Mouse (Mus musculus): ENCODE measurements at regions not wholly inside any gene's neighbourhood (a gene's known extent, or its start where the extent isn't known, plus 50 kb on each side); places are given as distances from the start of the nearest gene placed in this dataset.
"Not testable (repeated sequence)": the region's sequence is repeated elsewhere in the genome, so short reads cannot be mapped to it uniquely, and the experiment has no call there.

DNA sequence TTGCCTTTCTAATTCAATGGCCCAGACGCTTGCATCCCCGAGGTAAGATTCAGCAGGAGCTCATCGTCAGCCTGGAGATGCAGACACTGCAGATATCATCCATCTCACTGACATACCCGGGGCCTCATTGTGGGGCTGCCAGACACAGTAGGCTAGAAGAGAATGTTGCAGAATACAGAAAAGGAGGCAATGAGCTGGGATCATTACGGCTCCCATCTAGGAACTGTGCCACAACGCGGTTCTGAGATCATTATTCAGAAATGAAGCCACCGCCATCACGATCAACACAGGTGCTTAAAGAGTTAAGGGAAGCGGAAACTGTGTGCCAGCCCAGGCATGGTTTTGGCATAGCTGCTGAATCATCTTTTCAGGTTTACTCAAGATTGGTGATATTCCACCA is 158.1 kb upstream of the Gm11146 start:
- no peaks in the 10 kb centered on the region for H3K4me1 ChIP-seq (ENCODE audit: control insufficient read depth, insufficient read depth, low read length)
- intact Hi-C loops (cut with DNase I) = no loop called here
- TF ChIP-seq CTCF (IDR thresholded peaks at IDR 0.05) (no peak), EP300 (IDR thresholded peaks at IDR 0.05; ENCODE audit: insufficient read depth, low read depth, low read length) (no peak), POLR2A (IDR thresholded peaks at IDR 0.05; ENCODE audit: insufficient read depth, low read depth, low read length) (no peak)

DNA sequence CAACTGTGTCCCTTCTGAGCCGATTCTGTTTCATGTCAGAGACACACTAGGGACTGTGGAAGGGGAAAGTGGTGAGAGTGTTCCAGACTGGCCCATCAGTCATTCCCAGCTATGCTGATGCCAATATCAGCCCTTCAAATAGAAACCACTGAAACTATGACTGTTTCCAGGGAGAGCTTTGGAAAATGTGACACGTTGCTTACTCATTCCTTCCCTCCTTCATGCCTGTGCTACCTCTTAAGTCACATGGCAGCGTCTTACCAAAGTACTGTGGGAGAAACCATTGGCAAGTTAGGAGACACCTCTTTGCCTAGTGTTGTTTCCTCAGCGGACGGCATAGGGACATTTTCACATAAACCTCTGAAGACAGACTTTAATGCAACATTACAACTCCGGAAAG is 153.0 kb upstream of the Gm11146 start:
- Histone ChIP-seq H3K27me3 (ENCODE audit: control insufficient read depth, insufficient read depth, low read length) (no peaks in the 10 kb centered on the region), H3K9ac (ENCODE audit: low read depth, low read length) (no peak overlapping the region), H3K27ac (no peak overlapping the region), H3K4me3 (no peak overlapping the region), H3K79me2 (replicated peaks; ENCODE audit: control insufficient read depth, insufficient read depth, low read length) (no peaks in the 10 kb centered on the region), H3K4me1 (ENCODE audit: control insufficient read depth, insufficient read depth, low read length) (no peaks in the 10 kb centered on the region), H3K36me3 (ENCODE audit: control insufficient read depth, insufficient read depth, low read length) (no peaks in the 10 kb centered on the region)
- WGBS = 58% methylated on average over 6 of the region's 6 CpGs
- TF ChIP-seq CTCF (IDR thresholded peaks at IDR 0.05) (no peak), POLR2A (IDR thresholded peaks at IDR 0.05; ENCODE audit: insufficient read depth, low read depth, low read length) (no peak), EP300 (IDR thresholded peaks at IDR 0.05; ENCODE audit: insufficient read depth, low read depth, low read length) (no peak)
- intact Hi-C loops (cut with DNase I) = no loop called here
- no peak for DNase-seq

More for the DNA sequence above, 158.1 kb upstream of the Gm11146 start:
- H3K79me2 ChIP-seq (replicated peaks; ENCODE audit: control insufficient read depth, insufficient read depth, low read length) = no peaks in the 10 kb centered on the region
- H3K27ac ChIP-seq = no peak overlapping the region
- H3K27me3 ChIP-seq (ENCODE audit: control insufficient read depth, insufficient read depth, low read length) = no peaks in the 10 kb centered on the region
- WGBS = 76% methylated on average over 10 of the region's 10 CpGs
- no peak for DNase-seq
- no peaks in the 10 kb centered on the region for H3K36me3 ChIP-seq (ENCODE audit: control insufficient read depth, insufficient read depth, low read length)
- H3K9ac ChIP-seq (ENCODE audit: low read depth, low read length) = no peak overlapping the region
- H3K4me3 ChIP-seq = no peak overlapping the region

DNA sequence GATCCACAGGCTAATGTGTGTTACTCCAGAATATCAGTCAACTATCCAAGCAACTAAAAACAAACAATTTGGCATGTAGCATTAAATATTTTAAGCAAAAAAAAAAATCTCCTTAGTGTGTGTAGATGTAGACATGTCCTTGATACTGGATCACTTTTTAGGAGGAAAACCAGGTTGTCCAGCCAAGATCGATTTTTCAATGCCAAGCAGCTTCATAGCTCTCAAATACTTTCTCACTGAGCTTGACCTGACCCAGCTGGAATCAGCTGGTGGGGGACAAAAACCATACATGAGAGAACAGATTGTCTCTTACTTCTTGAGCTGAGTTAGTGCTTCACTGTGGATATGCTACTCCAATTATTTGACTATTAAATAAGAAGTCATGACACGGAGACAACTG is 147.6 kb upstream of the Gm11146 start:
- intact Hi-C loops (cut with DNase I) = no loop called here
- Histone ChIP-seq H3K27me3 (ENCODE audit: control insufficient read depth, insufficient read depth, low read length) (no peaks in the 10 kb centered on the region), H3K9ac (ENCODE audit: low read depth, low read length) (no peak overlapping the region), H3K36me3 (ENCODE audit: control insufficient read depth, insufficient read depth, low read length) (no peaks in the 10 kb centered on the region), H3K4me1 (ENCODE audit: control insufficient read depth, insufficient read depth, low read length) (no peaks in the 10 kb centered on the region), H3K4me3 (no peak overlapping the region), H3K27ac (no peak overlapping the region), H3K79me2 (replicated peaks; ENCODE audit: control insufficient read depth, insufficient read depth, low read length) (no peaks in the 10 kb centered on the region)
- DNase-seq = peak in 1 of 2 experiments; percentile 35
- TF ChIP-seq EP300 (IDR thresholded peaks at IDR 0.05; ENCODE audit: insufficient read depth, low read depth, low read length) = no peak
- no peak for TF ChIP-seq CTCF (IDR thresholded peaks at IDR 0.05)
- no peak for TF ChIP-seq POLR2A (IDR thresholded peaks at IDR 0.05; ENCODE audit: insufficient read depth, low read depth, low read length)
- WGBS = 74% methylated on average over 2 of the region's 2 CpGs

DNA sequence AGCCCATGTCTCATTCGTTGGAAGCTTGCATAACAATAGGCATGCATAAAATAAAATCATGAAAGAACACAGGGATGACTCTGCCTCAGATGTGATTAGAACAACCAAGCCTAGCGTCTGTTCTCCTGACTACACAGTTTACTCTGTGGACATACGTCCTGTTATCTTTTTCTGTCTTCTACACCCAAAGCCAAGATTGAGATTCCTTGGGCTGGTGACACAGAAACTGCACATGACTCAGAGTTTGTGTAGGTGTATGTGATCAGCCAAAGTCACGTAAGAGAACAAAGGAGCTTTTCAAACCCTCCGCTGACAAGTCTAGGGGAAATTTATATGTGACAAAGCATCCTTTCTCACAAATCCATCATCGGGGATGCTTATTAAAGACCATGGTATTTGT is 141.9 kb upstream of the Gm11146 start:
- no peaks in the 10 kb centered on the region for H3K27me3 ChIP-seq (ENCODE audit: control insufficient read depth, insufficient read depth, low read length)
- no peaks in the 10 kb centered on the region for H3K79me2 ChIP-seq (replicated peaks; ENCODE audit: control insufficient read depth, insufficient read depth, low read length)
- TF ChIP-seq POLR2A (IDR thresholded peaks at IDR 0.05; ENCODE audit: insufficient read depth, low read depth, low read length) = no peak
- TF ChIP-seq CTCF (IDR thresholded peaks at IDR 0.05) = no peak
- no peak for TF ChIP-seq EP300 (IDR thresholded peaks at IDR 0.05; ENCODE audit: insufficient read depth, low read depth, low read length)
- no peak overlapping the region for H3K9ac ChIP-seq (ENCODE audit: low read depth, low read length)
- intact Hi-C loops (cut with DNase I) = no loop called here
- WGBS = 78% methylated on average over 6 of the region's 6 CpGs
- DNase-seq = no peak
- no peaks in the 10 kb centered on the region for H3K4me1 ChIP-seq (ENCODE audit: control insufficient read depth, insufficient read depth, low read length)
- no peaks in the 10 kb centered on the region for H3K36me3 ChIP-seq (ENCODE audit: control insufficient read depth, insufficient read depth, low read length)
- H3K4me3 ChIP-seq = no peak overlapping the region
- no peak overlapping the region for H3K27ac ChIP-seq

DNA sequence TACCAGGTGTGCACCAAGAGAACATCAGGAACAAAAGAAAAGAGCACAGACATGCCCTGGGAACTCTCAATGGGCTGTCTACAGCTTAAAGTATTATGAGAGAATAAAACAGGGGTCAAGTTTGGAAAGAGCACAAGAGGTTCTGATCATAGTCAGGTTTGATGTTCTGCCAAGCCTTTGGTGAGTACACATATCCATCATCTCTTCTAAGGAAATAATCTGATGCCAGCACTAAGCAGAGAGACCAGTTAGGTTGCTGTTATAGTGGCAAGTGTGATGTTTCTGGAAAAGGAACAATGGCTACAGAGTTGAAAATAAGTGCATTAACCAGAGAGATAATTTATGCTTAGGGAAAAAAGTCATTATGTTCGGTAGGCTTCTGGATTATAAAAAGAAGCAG is 136.9 kb upstream of the Gm11146 start:
- DNase-seq = no peak
- H3K27ac ChIP-seq = no peak overlapping the region
- TF ChIP-seq POLR2A (IDR thresholded peaks at IDR 0.05; ENCODE audit: insufficient read depth, low read depth, low read length) (no peak), CTCF (IDR thresholded peaks at IDR 0.05) (no peak), EP300 (IDR thresholded peaks at IDR 0.05; ENCODE audit: insufficient read depth, low read depth, low read length) (no peak)
- H3K4me1 ChIP-seq (ENCODE audit: control insufficient read depth, insufficient read depth, low read length) = no peaks in the 10 kb centered on the region
- intact Hi-C loops (cut with DNase I) = no loop called here
- H3K27me3 ChIP-seq (ENCODE audit: control insufficient read depth, insufficient read depth, low read length) = no peaks in the 10 kb centered on the region
- H3K4me3 ChIP-seq = no peak overlapping the region
- no peaks in the 10 kb centered on the region for H3K36me3 ChIP-seq (ENCODE audit: control insufficient read depth, insufficient read depth, low read length)
- H3K79me2 ChIP-seq (replicated peaks; ENCODE audit: control insufficient read depth, insufficient read depth, low read length) = no peaks in the 10 kb centered on the region
- WGBS = 68% methylated on average over 1 of the region's 1 CpGs
- no peak overlapping the region for H3K9ac ChIP-seq (ENCODE audit: low read depth, low read length)

DNA sequence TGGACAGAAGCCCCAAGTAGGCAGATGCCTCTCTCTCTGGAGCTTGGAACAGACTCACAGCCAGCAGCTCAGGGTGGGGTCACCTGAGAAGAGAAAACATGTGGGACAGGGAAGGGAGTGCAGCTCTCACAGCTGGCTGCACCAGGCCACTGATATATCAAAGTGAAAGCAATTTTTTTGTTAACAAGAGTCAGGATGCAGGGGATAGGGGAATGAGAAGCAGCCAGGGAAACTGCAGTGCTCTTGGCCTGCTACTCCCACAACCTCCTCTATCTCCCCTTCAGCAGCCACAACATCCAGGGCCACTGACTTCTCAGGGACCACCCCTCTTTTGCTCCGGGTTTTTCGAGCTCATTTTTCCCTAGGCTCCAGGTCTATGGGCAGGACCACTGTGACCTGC is 117.5 kb upstream of the Gm11146 start:
- Histone ChIP-seq H3K27ac (no peak overlapping the region), H3K27me3 (ENCODE audit: control insufficient read depth, insufficient read depth, low read length) (no peaks in the 10 kb centered on the region), H3K4me3 (no peak overlapping the region), H3K4me1 (ENCODE audit: control insufficient read depth, insufficient read depth, low read length) (peaks cover 2% of the 10 kb centered on the region; the same call in 1 of the 2 replicates), H3K9ac (ENCODE audit: low read depth, low read length) (no peak overlapping the region), H3K79me2 (replicated peaks; ENCODE audit: control insufficient read depth, insufficient read depth, low read length) (no peaks in the 10 kb centered on the region), H3K36me3 (ENCODE audit: control insufficient read depth, insufficient read depth, low read length) (no peaks in the 10 kb centered on the region)
- 67% methylated on average over 2 of the region's 2 CpGs for WGBS
- intact Hi-C loops (cut with DNase I) = no loop called here
- no peak for DNase-seq
- TF ChIP-seq POLR2A (IDR thresholded peaks at IDR 0.05; ENCODE audit: insufficient read depth, low read depth, low read length) (no peak), EP300 (IDR thresholded peaks at IDR 0.05; ENCODE audit: insufficient read depth, low read depth, low read length) (no peak), CTCF (IDR thresholded peaks at IDR 0.05) (no peak)

DNA sequence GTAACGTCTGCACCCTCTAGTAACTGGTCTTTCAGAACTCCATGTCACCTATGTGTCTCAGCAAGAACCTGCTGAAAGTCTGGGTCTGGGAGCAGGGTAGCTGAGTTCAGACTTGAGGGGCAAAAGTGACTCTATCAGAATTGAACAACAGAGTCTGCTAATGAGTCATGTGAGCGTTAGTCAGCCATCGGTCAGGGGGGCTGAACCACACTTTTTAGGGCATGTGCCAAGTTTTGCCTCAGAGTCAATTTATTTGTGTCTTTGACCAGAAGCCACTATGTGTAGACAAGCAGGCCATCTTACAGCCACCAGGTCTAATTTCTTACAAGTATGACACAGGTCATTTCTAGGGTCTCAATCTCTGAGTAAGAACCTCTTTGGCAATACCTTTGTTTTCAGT is 115.9 kb upstream of the Gm11146 start:
- H3K79me2 ChIP-seq (replicated peaks; ENCODE audit: control insufficient read depth, insufficient read depth, low read length); H3K36me3 ChIP-seq (ENCODE audit: control insufficient read depth, insufficient read depth, low read length); H3K9ac ChIP-seq (ENCODE audit: low read depth, low read length); intact Hi-C loops (cut with DNase I); DNase-seq; H3K27me3 ChIP-seq (ENCODE audit: control insufficient read depth, insufficient read depth, low read length); H3K27ac ChIP-seq; H3K4me3 ChIP-seq; H3K4me1 ChIP-seq (ENCODE audit: control insufficient read depth, insufficient read depth, low read length): not testable (repeated sequence)
- WGBS = 73% methylated on average over 3 of the region's 3 CpGs

All from heart, adult 2 months (tissue).